In the genomic region with DNA sequence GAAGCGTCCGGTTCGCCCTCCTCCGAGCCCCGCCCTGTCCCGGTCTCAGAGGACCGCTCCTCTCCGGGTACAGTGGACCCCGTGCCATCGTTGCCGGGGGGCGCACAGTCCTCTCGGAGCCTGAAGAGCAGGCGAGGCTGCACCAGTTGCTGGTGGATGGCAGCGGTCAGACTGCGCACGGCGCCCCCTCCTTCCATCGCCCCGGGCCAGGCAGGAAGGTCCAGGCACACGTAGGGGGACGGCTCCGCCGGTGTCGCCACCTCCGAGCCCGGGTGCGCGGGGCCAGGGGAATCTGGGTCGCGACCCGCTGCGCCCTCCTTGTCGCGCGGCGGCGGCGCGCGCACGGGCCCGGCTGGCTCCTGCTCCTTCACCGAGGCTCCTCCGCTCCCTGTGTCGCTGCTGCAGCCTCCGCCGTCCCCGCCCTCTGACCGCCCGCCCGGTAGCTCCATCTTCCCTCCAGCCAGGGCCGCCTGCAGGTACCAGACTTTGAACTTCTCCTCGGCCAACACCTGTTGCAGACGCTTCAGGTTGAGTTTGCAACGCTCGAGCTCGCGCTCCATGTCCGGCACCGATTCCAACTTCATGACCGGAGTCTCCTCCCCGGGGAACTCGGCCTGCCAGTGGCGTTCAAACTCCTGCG, we compare ENCODE assay signal across 9 mouse cellular contexts. TPM values are rescaled to one million over a fixed set of nuclear protein-coding genes. Genes with fewer than 3 reads are reported as not detected.
A peak's percentile ranks its signal among the peaks of the same experiment; 100 is the strongest.
DNase-seq lines count a peak whose midpoint lies in the region; ATAC-seq and TF ChIP-seq lines count a peak whose summit lies in the region.
"Had no signal": no experiment of that assay in that cellular context is flagged by ENCODE, and none has a peak within 500 bp of the region (broad histone marks: within the 10 kb centered on the region; RNA-seq: fewer than 3 reads in every experiment).

No protein-coding gene starts in this region.

- no peak for ATAC-seq in embryonic facial prominence, embryonic 13.5 days (ENCODE audit: insufficient number of reproducible peaks, insufficient read depth, low FRiP score, low TSS enrichment, low read depth)
- ATAC-seq in hindbrain, embryonic 12.5 days (ENCODE audit: low FRiP score), result peak; percentile 24; the same call in 1 of the 2 replicates
- ATAC-seq in limb, embryonic 14.5 days (ENCODE audit: low FRiP score, low read depth), result peak; percentile 39; the same call in 1 of the 2 replicates
- 0 out of 2 replicates have a peak, but pooled peaks have one; percentile 6 for ATAC-seq in monocyte, adult 5-6 weeks (replicated peaks; ENCODE audit: insufficient number of reproducible peaks, low FRiP score, low TSS enrichment, poor library complexity, severe bottlenecking)

- TF ChIP-seq POLR2A in CH12.LX (IDR thresholded peaks at IDR 0.05; ENCODE audit: low read depth, low read length), result no peak
- no peak for TF ChIP-seq POLR2A in limb, embryonic 14.5 days (IDR thresholded peaks at IDR 0.05; ENCODE audit: borderline replicate concordance, extremely low read depth, insufficient read depth, insufficient read length)

- in situ Hi-C loops in CH12.LX (cut with MboI; ENCODE audit: low pct_ligation_motif_present, low pct_unique_long_range_greater_than_20kb, low sequenced_read_pairs), result no loop called here

- no peak overlapping the region for H3K27ac ChIP-seq in CH12.LX (ENCODE audit: insufficient read depth, low read depth)
- H3K27ac ChIP-seq in embryonic facial prominence, embryonic 13.5 days, result no peak overlapping the region
- H3K27ac ChIP-seq in hindbrain, embryonic 12.5 days, result no peak overlapping the region
- no peak overlapping the region for H3K27ac ChIP-seq in limb, embryonic 14.5 days (replicated peaks; ENCODE audit: low read depth, low read length)

- DNase-seq in cerebellum, postnatal 14 days, result peak; percentile 48 to 58
- no peak for DNase-seq in cerebellum, adult 9-10 months
- DNase-seq in CH12.LX (ENCODE audit: extremely low read depth), result no peak
- DNase-seq in limb, embryonic 14.5 days (ENCODE audit: low spot score), result no peak
- peak; percentile 13 to 30 for DNase-seq in urinary bladder, postnatal 36 days (ENCODE audit: low spot score in 2 of 2)

- H3K36me3 ChIP-seq in CH12.LX (replicated peaks in 1 of 2; ENCODE audit: control insufficient read depth in 1 of 2, insufficient read depth in 1 of 2, low read length in 1 of 2), result no peaks in the 10 kb centered on the region
- no peaks in the 10 kb centered on the region for H3K36me3 ChIP-seq in embryonic facial prominence, embryonic 13.5 days
- H3K36me3 ChIP-seq in hindbrain, embryonic 12.5 days, result no peaks in the 10 kb centered on the region
- H3K36me3 ChIP-seq in limb, embryonic 14.5 days (ENCODE audit: control insufficient read depth, insufficient read depth, low read length), result no peaks in the 10 kb centered on the region
- H3K36me3 ChIP-seq: G1E had no signal

- TF ChIP-seq RAD21 in CH12.LX (IDR thresholded peaks at IDR 0.05; ENCODE audit: low read depth, low read length), result no peak

- H3K4me2 ChIP-seq in CH12.LX (ENCODE audit: insufficient read depth, low read depth, poor library complexity, severe bottlenecking), result peak overlapping the region; percentile 73
- H3K4me2 ChIP-seq in embryonic facial prominence, embryonic 13.5 days, result peak overlapping the region; percentile 91
- peak overlapping the region; percentile 100 for H3K4me2 ChIP-seq in hindbrain, embryonic 12.5 days (replicated peaks)
- peak overlapping the region; percentile 94 for H3K4me2 ChIP-seq in limb, embryonic 14.5 days (replicated peaks; ENCODE audit: low read depth, low read length, severe bottlenecking)

- no peak for TF ChIP-seq EP300 in CH12.LX (IDR thresholded peaks at IDR 0.05; ENCODE audit: low read length)

- no peaks in the 10 kb centered on the region for H3K79me2 ChIP-seq in CH12.LX (replicated peaks; ENCODE audit: control insufficient read depth, extremely low read depth, insufficient read depth, poor library complexity, severe bottlenecking)

- H3K4me3 ChIP-seq in CH12.LX (replicated peaks in 1 of 3; ENCODE audit: low read depth in 2 of 3, low read length in 2 of 3, poor library complexity in 1 of 3), result peak overlapping the region in 1 of 3 experiments; percentile 58
- peak overlapping the region; percentile 61 for H3K4me3 ChIP-seq in embryonic facial prominence, embryonic 13.5 days
- peak overlapping the region; percentile 70 for H3K4me3 ChIP-seq in hindbrain, embryonic 12.5 days
- peak overlapping the region; percentile 69 for H3K4me3 ChIP-seq in limb, embryonic 14.5 days (replicated peaks; ENCODE audit: low read length)

- peaks cover 15% of the 10 kb centered on the region for H3K9me3 ChIP-seq in CH12.LX (replicated peaks; ENCODE audit: low read length)
- H3K9me3 ChIP-seq in embryonic facial prominence, embryonic 13.5 days, result no peaks in the 10 kb centered on the region
- no peaks in the 10 kb centered on the region for H3K9me3 ChIP-seq in hindbrain, embryonic 12.5 days (replicated peaks)
- no peaks in the 10 kb centered on the region for H3K9me3 ChIP-seq in limb, embryonic 14.5 days (ENCODE audit: control insufficient read depth, low read length)
- H3K9me3 ChIP-seq: G1E had no signal

- H3K9ac ChIP-seq in CH12.LX (ENCODE audit: insufficient read depth, low read depth), result peak overlapping the region; percentile 1; the same call in 1 of the 2 replicates
- peak overlapping the region; percentile 72 for H3K9ac ChIP-seq in embryonic facial prominence, embryonic 13.5 days
- peak overlapping the region; percentile 65 for H3K9ac ChIP-seq in hindbrain, embryonic 12.5 days
- H3K9ac ChIP-seq in limb, embryonic 14.5 days (ENCODE audit: low read depth, low read length, severe bottlenecking), result peak overlapping the region; percentile 61

- TF ChIP-seq CTCF in CH12.LX (conservative IDR thresholded peaks at IDR 0.05 in 1 of 2, IDR thresholded peaks at IDR 0.05 in 1 of 2; ENCODE audit: low read depth in 2 of 2, low read length in 2 of 2), result no peak

- H3K27me3 ChIP-seq in CH12.LX (replicated peaks), result peaks cover 51% of the 10 kb centered on the region
- H3K27me3 ChIP-seq in embryonic facial prominence, embryonic 13.5 days, result peaks cover 28% of the 10 kb centered on the region
- peaks cover 30% of the 10 kb centered on the region for H3K27me3 ChIP-seq in hindbrain, embryonic 12.5 days
- H3K27me3 ChIP-seq in limb, embryonic 14.5 days (ENCODE audit: control insufficient read depth, insufficient read depth, low read length), result peaks cover 8% of the 10 kb centered on the region; the same call in 1 of the 2 replicates

- dilution Hi-C loops in CH12.LX (cut with MboI; ENCODE audit: extremely low pct_ligation_motif_present, extremely low pct_unique_long_range_greater_than_20kb, low sequenced_read_pairs), result no loop called here

- peaks cover 0 to 7% of the 10 kb centered on the region in 2 experiments; a peak in 2 of 4 replicates for H3K4me1 ChIP-seq in CH12.LX (ENCODE audit: control insufficient read depth in 1 of 2, insufficient read depth in 2 of 2)
- H3K4me1 ChIP-seq in embryonic facial prominence, embryonic 13.5 days, result peaks cover 24% of the 10 kb centered on the region
- peaks cover 25% of the 10 kb centered on the region for H3K4me1 ChIP-seq in hindbrain, embryonic 12.5 days
- peaks cover 12% of the 10 kb centered on the region for H3K4me1 ChIP-seq in limb, embryonic 14.5 days (ENCODE audit: control insufficient read depth, insufficient read depth, low read length)

- WGBS in embryonic facial prominence, embryonic 13.5 days, result 0% methylated on average over 64 of the region's 66 CpGs
- WGBS in hindbrain, embryonic 12.5 days, result 0% methylated on average over 45 of the region's 66 CpGs
- WGBS in limb, embryonic 14.5 days, result 4% methylated on average over 53 of the region's 66 CpGs

TF ChIP-seq in CH12.LX, 34 proteins besides CTCF, POLR2A, EP300 and RAD21 (continues in another document):
- TF ChIP-seq JUN (IDR thresholded peaks at IDR 0.05; ENCODE audit: insufficient read depth, low read depth, low read length), result no peak
- no peak for TF ChIP-seq KAT2A (IDR thresholded peaks at IDR 0.05; ENCODE audit: insufficient replicate concordance, low read length)
- TF ChIP-seq ELF1 (IDR thresholded peaks at IDR 0.05; ENCODE audit: low read depth, low read length), result no peak
- no peak for TF ChIP-seq USF1 (IDR thresholded peaks at IDR 0.05; ENCODE audit: low read depth, low read length)
- TF ChIP-seq CHD1 (IDR thresholded peaks at IDR 0.05; ENCODE audit: low read depth, low read length), result no peak
- no peak for TF ChIP-seq TCF12 (IDR thresholded peaks at IDR 0.05; ENCODE audit: low read depth, low read length)
- no peak for TF ChIP-seq MEF2A (IDR thresholded peaks at IDR 0.05; ENCODE audit: borderline replicate concordance, low read depth, low read length)
- TF ChIP-seq MAFK (IDR thresholded peaks at IDR 0.05; ENCODE audit: insufficient replicate concordance, low read length), result no peak

RNA-seq across cellular contexts. Expression of a gene that starts 0.6 kb away (rescaled TPM):
- 37.4 and 38.5 TPM in 2 replicates for total RNA-seq in CH12.LX (2012; rRNA removed)
- total RNA-seq in CH12.LX (2014; rRNA removed), result 21.0 and 21.4 TPM in 2 replicates
- polyA plus RNA-seq in CH12.LX (2012; ENCODE audit: insufficient read length, low read depth), result 41.4 and 49.5 TPM in 2 replicates
- polyA plus RNA-seq in embryonic facial prominence, embryonic 13.5 days (2015; fragmentation: Nextera tagmentation; extraction: Ambion mirVana), result 35.5 and 39.1 TPM in 2 replicates
- polyA plus RNA-seq in hindbrain, embryonic 12.5 days (2016; fragmentation: Nextera tagmentation; extraction: Ambion mirVana), result 85.3 and 93.4 TPM in 2 replicates
- polyA plus RNA-seq in limb, embryonic 14.5 days (2012; rRNA removed), result 67.5 and 82.3 TPM in 2 replicates
- polyA plus RNA-seq in limb, embryonic 14.5 days (2014; fragmentation: Nextera tagmentation; extraction: Ambion mirVana), result 39.7 and 44.5 TPM in 2 replicates
- total RNA-seq in monocyte, adult 5-6 weeks (2017), result 129 to 139 TPM (median 130 TPM) in 3 replicates
- polyA plus RNA-seq: G1E had no signal

RNA-seq across cellular contexts. Expression of a gene that starts 49.6 kb away (rescaled TPM):
- total RNA-seq in CH12.LX (2012; rRNA removed) (not detected in 2 replicates), CH12.LX (2014; rRNA removed) (not detected in 2 replicates)
- polyA plus RNA-seq in CH12.LX (2012; ENCODE audit: insufficient read length, low read depth), result not detected in 2 replicates
- polyA plus RNA-seq in embryonic facial prominence, embryonic 13.5 days (2015; fragmentation: Nextera tagmentation; extraction: Ambion mirVana), result not detected in 2 replicates
- 0.18 and 0.44 TPM in 2 replicates for polyA plus RNA-seq in hindbrain, embryonic 12.5 days (2016; fragmentation: Nextera tagmentation; extraction: Ambion mirVana)
- 1.9 and 2.4 TPM in 2 replicates for polyA plus RNA-seq in limb, embryonic 14.5 days (2012; rRNA removed)
- polyA plus RNA-seq in limb, embryonic 14.5 days (2014; fragmentation: Nextera tagmentation; extraction: Ambion mirVana), result 2.2 and 2.5 TPM in 2 replicates
- not detected in 3 replicates for total RNA-seq in monocyte, adult 5-6 weeks (2017)
- total RNA-seq: G1E had no signal
- polyA plus RNA-seq: G1E had no signal

RNA-seq across cellular contexts. Expression of a gene that starts 56.9 kb away (rescaled TPM):
- total RNA-seq in CH12.LX (2012; rRNA removed) (not detected in 2 replicates), CH12.LX (2014; rRNA removed) (not detected in 2 replicates)
- not detected in 2 replicates for polyA plus RNA-seq in CH12.LX (2012; ENCODE audit: insufficient read length, low read depth)
- 0.31 and 0.76 TPM in 2 replicates for polyA plus RNA-seq in embryonic facial prominence, embryonic 13.5 days (2015; fragmentation: Nextera tagmentation; extraction: Ambion mirVana)
- polyA plus RNA-seq in hindbrain, embryonic 12.5 days (2016; fragmentation: Nextera tagmentation; extraction: Ambion mirVana), result 0.10 and 0.40 TPM in 2 replicates
- polyA plus RNA-seq in limb, embryonic 14.5 days (2012; rRNA removed), result 0.18 and 0.20 TPM in 2 replicates
- polyA plus RNA-seq in limb, embryonic 14.5 days (2014; fragmentation: Nextera tagmentation; extraction: Ambion mirVana), result 0.51 and 0.57 TPM in 2 replicates
- not detected in 3 replicates for total RNA-seq in monocyte, adult 5-6 weeks (2017)
- polyA plus RNA-seq: G1E had no signal

Comparison
In these comparisons a context has a peak if more than half of its experiments do, and no peak if none do; other contexts are left out.
1. DNase-seq: peak in cerebellum, postnatal 14 days (2 of 2) and urinary bladder, postnatal 36 days (2 of 2); none in cerebellum, adult 9-10 months (single experiment), CH12.LX (single experiment) and limb, embryonic 14.5 days (single experiment).
2. H3K9ac ChIP-seq: peak in every context shown above with its lines; median percentile 72 in embryonic facial prominence, embryonic 13.5 days; 65 in hindbrain, embryonic 12.5 days; 61 in limb, embryonic 14.5 days; 1 in CH12.LX.
3. Peak in every context shown above with its lines, with median percentiles within 50 percentile points of each other: H3K4me2 ChIP-seq.